Mouse (Mus musculus): ENCODE measurements around the gene Gm7137. TPM values are rescaled to one million over a fixed set of nuclear protein-coding genes. Genes with fewer than 3 reads are reported as not detected.

Gm7137 gene
- not detected in 2 replicates for polyA plus RNA-seq (2012; rRNA removed)

DNA sequence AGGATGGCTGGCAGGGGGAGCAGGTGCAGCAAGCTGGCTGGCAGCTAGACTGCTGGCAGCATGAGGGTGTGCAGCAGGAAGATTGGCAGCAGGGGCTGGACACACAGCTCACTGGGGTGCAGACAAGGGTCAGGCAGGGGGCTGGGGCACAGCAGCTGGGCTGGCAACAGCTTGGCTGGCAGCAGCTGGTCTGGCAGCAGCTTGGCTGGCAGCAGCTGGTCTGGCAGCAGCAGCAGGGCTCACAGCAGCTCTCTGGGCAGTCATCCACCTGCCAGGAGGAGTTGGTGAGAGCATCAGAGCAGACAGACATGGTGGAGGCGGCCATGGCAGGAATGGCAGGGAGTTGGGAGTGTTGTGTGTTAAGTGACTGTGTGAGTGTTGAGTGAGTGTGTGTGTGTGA is at the start of gene Gm7137:
Gene Gm7137 (minus strand): TSS at position 325 of the 400 bp plus-strand sequence.

DNA sequence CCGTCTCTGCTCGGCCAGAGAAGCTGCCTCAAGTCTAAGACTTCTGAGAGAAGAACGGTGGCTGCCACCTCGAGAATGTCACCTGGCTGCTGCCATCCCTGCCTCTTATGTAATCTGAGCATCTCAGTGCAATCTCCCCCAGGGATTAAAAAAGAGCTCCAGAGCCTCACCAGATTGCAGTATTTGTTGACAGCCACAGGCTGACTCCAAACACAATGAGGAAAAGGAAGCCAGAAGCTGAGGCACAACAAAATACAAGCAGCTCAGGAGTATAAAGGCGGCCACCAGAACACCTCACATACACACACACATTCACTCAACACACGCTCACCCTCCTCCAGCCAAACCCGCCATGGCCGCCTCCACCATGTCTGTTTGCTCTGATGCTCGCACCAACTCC is 47.6 kb upstream of the Gm7137 start, which contains the start of gene Krtap10-10:
Gene Krtap10-10 (plus strand): TSS at position 301 of the 400 bp plus-strand sequence.

DNA sequence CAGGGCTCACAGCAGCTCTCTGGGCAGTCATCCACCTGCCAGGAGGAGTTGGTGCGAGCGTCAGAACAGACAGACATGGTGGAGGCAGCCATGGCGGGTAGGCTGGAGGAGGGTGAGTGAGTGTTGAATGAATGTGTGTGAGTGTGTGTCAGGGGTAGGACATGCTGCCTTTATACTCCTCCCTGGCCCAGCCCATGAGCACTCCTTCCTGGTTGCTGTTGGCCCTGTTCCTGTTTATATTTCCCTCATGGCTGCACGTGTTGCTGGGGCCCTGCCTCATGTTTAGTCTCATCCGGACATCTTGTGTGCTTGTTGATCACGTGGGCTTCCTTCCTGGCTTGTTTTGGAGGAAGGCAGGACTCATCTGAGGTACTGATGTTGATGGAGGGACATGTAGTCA is 39.0 kb upstream of the Gm7137 start, which contains the start of gene Krtap10-4:
Gene Krtap10-4 (minus strand): TSS at position 145 of the 400 bp plus-strand sequence.

DNA sequence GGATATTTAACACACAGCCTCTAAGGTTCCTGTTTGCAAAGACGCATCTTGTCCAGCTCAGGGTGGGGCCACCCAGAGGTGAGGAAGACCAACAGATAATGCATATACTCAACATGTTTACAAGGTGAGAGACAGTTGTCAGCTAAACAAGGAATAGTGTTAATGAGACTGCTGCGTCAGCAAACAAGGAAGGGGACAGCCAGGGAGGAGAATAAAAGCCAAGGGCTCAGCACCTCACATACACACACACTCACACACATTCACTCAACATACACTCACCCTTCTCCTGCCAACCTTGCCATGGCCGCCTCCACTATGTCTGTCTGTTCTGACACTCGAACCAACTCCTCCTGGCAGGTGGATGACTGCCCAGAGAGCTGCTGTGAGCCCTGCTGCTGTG is 26.4 kb upstream of the Gm7137 start, which contains the start of gene Gm2696:
Gene Gm2696 (plus strand): TSS at position 301 of the 400 bp plus-strand sequence.

DNA sequence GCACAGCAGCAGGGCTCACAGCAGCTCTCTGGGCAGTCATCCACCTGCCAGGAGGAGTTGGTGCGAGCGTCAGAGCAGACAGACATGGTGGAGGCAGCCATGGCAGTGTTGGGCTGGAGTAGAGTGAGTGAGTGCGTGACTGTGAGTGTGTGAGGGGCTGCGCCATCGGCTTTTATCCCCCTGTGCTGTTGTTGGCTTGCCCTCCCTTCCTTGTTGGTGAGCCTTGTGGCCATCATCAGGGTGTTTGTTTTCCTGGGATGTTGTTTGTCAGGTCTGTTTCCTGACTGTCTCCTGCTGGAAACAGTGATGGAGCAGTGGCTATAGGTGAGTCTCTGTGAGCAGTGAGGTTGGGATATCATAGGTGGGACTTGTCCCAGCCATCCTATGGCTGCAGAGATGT is 23.7 kb upstream of the Gm7137 start, which contains the start of gene Gm9507:
Gene Gm9507 (minus strand): TSS at position 101 of the 400 bp plus-strand sequence.

DNA sequence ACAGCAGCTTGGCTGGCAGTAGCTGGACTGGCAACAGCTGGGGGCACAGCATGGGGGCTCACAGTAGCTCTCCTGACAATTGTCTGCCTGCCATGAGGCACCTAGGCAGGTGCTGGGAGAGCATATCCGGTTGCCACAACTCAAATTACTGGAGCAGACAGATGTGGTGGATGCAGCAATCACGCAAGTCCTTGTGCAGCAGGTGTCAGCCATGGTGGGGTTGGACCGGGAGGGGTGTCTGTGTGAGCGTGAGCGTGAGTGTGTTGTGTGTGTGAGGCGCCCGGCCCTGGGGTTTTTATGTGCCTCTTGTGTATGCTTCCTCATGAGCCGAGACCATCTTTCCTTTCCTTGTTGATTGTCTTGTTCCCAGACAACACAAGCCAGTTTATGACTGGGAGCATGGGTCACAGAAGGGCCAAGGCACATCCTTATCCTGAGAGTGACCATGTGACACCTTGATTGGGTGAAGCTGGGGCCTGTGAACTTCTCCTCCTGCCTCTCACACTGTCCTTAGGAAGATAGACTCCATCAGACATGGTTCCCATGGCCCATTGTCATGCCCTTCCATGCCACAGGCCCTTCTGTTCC is 11.0 kb upstream of the Gm7137 start, which contains the start of gene Gm19668:
Gene Gm19668 (minus strand): TSS at position 213 of the 588 bp plus-strand sequence.

DNA sequence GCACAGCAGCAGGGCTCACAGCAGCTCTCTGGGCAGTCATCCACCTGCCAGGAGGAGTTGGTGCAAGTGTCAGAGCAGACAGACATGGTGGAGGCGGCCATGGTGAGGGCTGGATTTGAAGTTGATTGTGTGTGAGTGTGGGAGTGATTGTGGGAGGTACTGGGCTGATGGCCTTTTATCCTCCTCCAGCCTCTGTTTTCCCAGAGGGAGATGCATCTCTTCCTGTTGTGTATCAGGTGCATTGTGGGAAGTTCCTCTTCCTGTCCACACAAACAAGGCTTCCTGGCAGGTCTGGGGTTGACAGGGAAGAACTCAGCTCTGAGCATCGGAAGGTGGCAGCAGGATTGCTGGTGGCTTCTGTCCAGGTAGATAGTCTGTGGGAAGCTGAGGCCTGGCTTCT is 7.0 kb upstream of the Gm7137 start, which contains the start of gene Gm9639:
Gene Gm9639 (minus strand): TSS at position 101 of the 400 bp plus-strand sequence.

DNA sequence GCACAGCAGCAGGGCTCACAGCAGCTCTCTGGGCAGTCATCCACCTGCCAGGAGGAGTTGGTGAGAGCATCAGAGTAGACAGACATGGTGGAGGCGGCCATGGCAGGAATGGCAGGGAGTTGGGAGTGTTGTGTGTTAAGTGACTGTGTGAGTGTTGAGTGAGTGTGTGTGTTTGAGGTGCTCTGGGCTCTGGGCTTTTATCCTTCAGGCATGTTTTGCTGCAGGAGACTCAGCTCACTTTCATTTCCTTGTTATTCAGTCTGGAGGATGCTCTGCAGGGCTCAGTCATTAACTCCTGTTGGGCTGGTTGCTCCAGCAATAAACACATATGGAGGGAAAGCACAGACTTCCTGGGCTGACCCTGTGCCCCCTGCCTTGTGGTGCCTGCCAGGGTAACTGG is 5.6 kb downstream of the Gm7137 start, which contains the start of gene Gm3250:
Gene Gm3250 (minus strand): TSS at position 101 of the 400 bp plus-strand sequence.

DNA sequence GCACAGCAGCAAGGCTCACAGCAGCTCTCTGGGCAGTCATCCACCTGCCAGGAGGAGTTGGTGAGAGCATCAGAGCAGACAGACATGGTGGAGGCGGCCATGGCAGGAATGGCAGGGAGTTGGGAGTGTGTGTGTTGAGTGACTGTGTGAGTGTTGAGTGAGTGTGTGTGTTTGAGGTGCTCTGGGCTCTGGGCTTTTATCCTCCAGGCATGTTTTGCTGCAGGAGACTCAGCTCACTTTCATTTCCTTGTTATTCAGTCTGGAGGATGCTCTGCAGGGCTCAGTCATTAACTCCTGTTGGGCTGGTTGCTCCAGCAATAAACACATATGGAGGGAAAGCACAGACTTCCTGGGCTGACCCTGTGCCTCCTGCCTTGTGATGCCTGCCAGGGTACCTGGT is 11.2 kb downstream of the Gm7137 start, which contains the start of gene Gm7138:
Gene Gm7138 (minus strand): TSS at position 101 of the 400 bp plus-strand sequence.

DNA sequence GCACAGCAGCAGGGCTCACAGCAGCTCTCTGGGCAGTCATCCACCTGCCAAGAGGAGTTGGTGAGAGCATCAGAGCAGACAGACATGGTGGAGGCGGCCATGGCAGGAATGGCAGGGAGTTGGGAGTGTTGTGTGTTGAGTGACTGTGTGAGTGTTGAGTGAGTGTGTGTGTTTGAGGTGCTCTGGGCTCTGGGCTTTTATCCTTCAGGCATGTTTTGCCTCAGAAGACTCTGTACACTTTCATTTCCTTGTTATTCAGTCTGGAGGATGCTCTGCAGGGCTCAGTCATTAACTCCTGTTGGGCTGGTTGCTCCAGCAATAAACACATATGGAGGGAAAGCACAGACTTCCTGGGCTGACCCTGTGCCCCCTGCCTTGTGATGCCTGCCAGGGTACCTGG is 16.8 kb downstream of the Gm7137 start, which contains the start of gene Gm3238:
Gene Gm3238 (minus strand): TSS at position 101 of the 400 bp plus-strand sequence.

DNA sequence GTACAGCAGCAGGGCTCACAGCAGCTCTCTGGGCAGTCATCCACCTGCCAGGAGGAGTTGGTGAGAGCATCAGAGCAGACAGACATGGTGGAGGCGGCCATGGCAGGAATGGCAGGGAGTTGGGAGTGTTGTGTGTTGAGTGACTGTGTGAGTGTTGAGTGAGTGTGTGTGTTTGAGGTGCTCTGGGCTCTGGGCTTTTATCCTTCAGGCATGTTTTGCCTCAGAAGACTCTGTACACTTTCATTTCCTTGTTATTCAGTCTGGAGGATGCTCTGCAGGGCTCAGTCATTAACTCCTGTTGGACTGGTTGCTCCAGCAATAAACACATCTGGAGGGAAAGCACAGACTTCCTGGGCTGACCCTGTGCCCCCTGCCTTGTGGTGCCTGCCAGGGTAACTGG is 28.4 kb downstream of the Gm7137 start, which contains the start of gene Gm3233:
Gene Gm3233 (minus strand): TSS at position 101 of the 400 bp plus-strand sequence.

DNA sequence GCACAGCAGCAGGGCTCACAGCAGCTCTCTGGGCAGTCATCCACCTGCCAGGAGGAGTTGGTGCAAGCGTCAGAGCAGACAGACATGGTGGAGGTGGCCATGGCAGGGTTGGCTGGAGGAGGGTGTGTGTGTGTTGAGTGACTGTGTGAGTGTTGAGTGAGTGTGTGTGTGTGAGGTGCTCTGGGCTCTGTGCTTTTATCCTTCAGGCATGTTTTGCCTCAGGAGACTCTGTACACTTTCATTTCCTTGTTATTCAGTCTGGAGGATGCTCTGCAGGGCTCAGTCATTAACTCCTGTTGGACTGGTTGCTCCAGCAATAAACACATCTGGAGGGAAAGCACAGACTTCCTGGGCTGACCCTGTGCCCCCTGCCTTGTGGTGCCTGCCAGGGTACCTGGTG is 36.7 kb downstream of the Gm7137 start, which contains the start of gene Gm9736:
Gene Gm9736 (minus strand): TSS at position 101 of the 400 bp plus-strand sequence.

DNA sequence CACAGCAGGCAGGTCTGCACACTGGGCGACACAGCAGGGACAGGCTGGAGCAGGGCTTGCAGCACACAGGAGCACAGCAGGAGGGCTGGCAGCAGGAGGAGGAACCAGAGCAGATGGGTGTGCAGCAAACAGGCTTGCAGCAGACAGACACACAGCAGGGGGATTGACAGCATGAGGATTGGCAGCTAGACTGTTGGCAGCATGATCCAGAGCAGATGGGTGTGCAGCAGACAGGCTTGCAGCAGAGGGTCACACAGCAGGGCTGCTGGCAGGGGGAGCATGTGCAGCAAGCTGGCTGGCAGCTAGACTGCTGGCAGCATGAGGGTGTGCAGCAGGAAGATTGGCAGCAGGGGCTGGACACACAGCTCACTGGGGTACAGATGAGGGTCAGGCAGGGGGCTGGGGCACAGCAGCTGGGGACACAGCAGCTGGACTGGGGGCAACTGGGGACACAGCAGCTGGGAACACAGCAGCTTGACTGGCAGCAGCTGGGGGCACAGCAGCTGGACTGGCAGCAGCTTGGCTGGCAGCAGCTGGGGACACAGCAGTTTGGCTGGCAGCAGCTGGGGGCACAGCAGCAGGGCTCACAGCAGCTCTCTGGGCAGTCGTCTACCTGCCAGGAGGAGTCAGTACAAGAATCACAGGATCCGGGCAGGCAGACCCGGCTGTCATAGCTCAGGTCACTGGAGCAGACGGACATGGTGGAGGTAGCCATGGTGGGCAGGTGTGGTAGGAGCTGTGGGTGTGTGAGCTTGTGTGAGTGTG is 45.9 kb downstream of the Gm7137 start, which contains the start of gene Gm18596:
Gene Gm18596 (minus strand): TSS at position 715 of the 765 bp plus-strand sequence.

Other genes starting within 250 kb of the Gm7137 start
- 171 and 193 TPM in 2 replicates for gene Pttg1ip, start 206.5 kb downstream of the Gm7137 start, polyA plus RNA-seq (2012; rRNA removed)
- gene Sumo3, start 182.1 kb downstream of the Gm7137 start, polyA plus RNA-seq (2012; rRNA removed) = 60.3 and 68.3 TPM in 2 replicates
- gene Gm49325, start 182.0 kb downstream of the Gm7137 start, polyA plus RNA-seq (2012; rRNA removed) = not detected in 2 replicates
- gene Ube2g2, start 165.9 kb downstream of the Gm7137 start, polyA plus RNA-seq (2012; rRNA removed) = 21.8 and 23.2 TPM in 2 replicates
- gene Tspear, start 101.6 kb downstream of the Gm7137 start, polyA plus RNA-seq (2012; rRNA removed) = 0.29 and 0.96 TPM in 2 replicates
- not detected in 2 replicates for gene Gm19402, start 97.4 kb downstream of the Gm7137 start, polyA plus RNA-seq (2012; rRNA removed)
- gene Gm9508, start 91.0 kb downstream of the Gm7137 start, polyA plus RNA-seq (2012; rRNA removed) = not detected in 2 replicates
- not detected in 2 replicates for gene Gm10272, start 81.6 kb downstream of the Gm7137 start, polyA plus RNA-seq (2012; rRNA removed)
- not detected in 2 replicates for gene Gm10024, start 76.7 kb downstream of the Gm7137 start, polyA plus RNA-seq (2012; rRNA removed)
- gene Gm10142, start 72.4 kb downstream of the Gm7137 start, polyA plus RNA-seq (2012; rRNA removed) = 1.8 TPM in 1 of 2 replicates, not detected in the other
- 0.25 and 0.38 TPM in 2 replicates for gene Krtap12-1, start 67.6 kb downstream of the Gm7137 start, polyA plus RNA-seq (2012; rRNA removed)
- gene Gm10100, start 61.7 kb downstream of the Gm7137 start, polyA plus RNA-seq (2012; rRNA removed) = not detected in 2 replicates
- not detected in 2 replicates for gene Gm18596, start 45.6 kb downstream of the Gm7137 start, polyA plus RNA-seq (2012; rRNA removed)
- not detected in 2 replicates for gene Gm9736, start 36.8 kb downstream of the Gm7137 start, polyA plus RNA-seq (2012; rRNA removed)
- gene Gm3233, start 28.5 kb downstream of the Gm7137 start, polyA plus RNA-seq (2012; rRNA removed) = not detected in 2 replicates
- gene Gm3238, start 16.9 kb downstream of the Gm7137 start, polyA plus RNA-seq (2012; rRNA removed) = not detected in 2 replicates
- not detected in 2 replicates for gene Gm7138, start 11.3 kb downstream of the Gm7137 start, polyA plus RNA-seq (2012; rRNA removed)
- not detected in 2 replicates for gene Gm3250, start 5.7 kb downstream of the Gm7137 start, polyA plus RNA-seq (2012; rRNA removed)
- not detected in 2 replicates for gene Gm9639, start 6.9 kb upstream of the Gm7137 start, polyA plus RNA-seq (2012; rRNA removed)
- gene Gm19668, start 10.9 kb upstream of the Gm7137 start, polyA plus RNA-seq (2012; rRNA removed) = not detected in 2 replicates
- not detected in 2 replicates for gene Gm9507, start 23.6 kb upstream of the Gm7137 start, polyA plus RNA-seq (2012; rRNA removed)
- gene Gm2696, start 26.5 kb upstream of the Gm7137 start, polyA plus RNA-seq (2012; rRNA removed) = not detected in 2 replicates
- gene Krtap10-4, start 38.9 kb upstream of the Gm7137 start, polyA plus RNA-seq (2012; rRNA removed) = not detected in 2 replicates
- gene Krtap10-10, start 47.7 kb upstream of the Gm7137 start, polyA plus RNA-seq (2012; rRNA removed) = not detected in 2 replicates
- gene Gm36176, start 58.6 kb upstream of the Gm7137 start, polyA plus RNA-seq (2012; rRNA removed) = not detected in 2 replicates
- not detected in 2 replicates for gene Gm10318, start 64.7 kb upstream of the Gm7137 start, polyA plus RNA-seq (2012; rRNA removed)
- not detected in 2 replicates for gene Gm3285, start 73.8 kb upstream of the Gm7137 start, polyA plus RNA-seq (2012; rRNA removed)
- gene Lrrc3, start 114.3 kb upstream of the Gm7137 start, polyA plus RNA-seq (2012; rRNA removed) = 4.4 and 4.7 TPM in 2 replicates
- 0.29 and 0.33 TPM in 2 replicates for gene Trpm2, start 182.4 kb upstream of the Gm7137 start, polyA plus RNA-seq (2012; rRNA removed)
- gene 1810043G02Rik, start 190.3 kb upstream of the Gm7137 start, polyA plus RNA-seq (2012; rRNA removed) = 17.7 and 24.3 TPM in 2 replicates
- 40.4 and 50.6 TPM in 2 replicates for gene Pfkl, start 221.9 kb upstream of the Gm7137 start, polyA plus RNA-seq (2012; rRNA removed)